Mouse (Mus musculus): ENCODE data around the gene Tmem37. TPM values are rescaled to one million over a fixed set of nuclear protein-coding genes. Genes with fewer than 3 reads are reported as not detected.

The Tmem37 gene
- polyA plus RNA-seq, 1 experiment from 2014 or later: 201 TPM

GRCm38 (mm10) chr1:120074307-120074702 is 431 bp upstream of the Tmem37 start:
- peaks cover 23% of the 10 kb centered on the region for H3K4me1 ChIP-seq (ENCODE audit: insufficient read depth)
- DNase-seq (no peak), ATAC-seq (no peak)
- WGBS (ENCODE audit: insufficient replicate concordance): 27% methylated on average over 4 of the region's 4 CpGs
- no peaks in the 10 kb centered on the region for H3K27me3 ChIP-seq (ENCODE audit: insufficient read depth, low read length)
- TF ChIP-seq CTCF (IDR thresholded peaks at IDR 0.05; ENCODE audit: low read depth) (no peak), EP300 (IDR thresholded peaks at IDR 0.05; ENCODE audit: low read depth) (no peak)
- peak overlapping the region; percentile 75 for H3K27ac ChIP-seq (ENCODE audit: low read depth)
- H3K9ac ChIP-seq (replicated peaks): peak overlapping the region; percentile 62
- no peaks in the 10 kb centered on the region for H3K36me3 ChIP-seq (replicated peaks; ENCODE audit: insufficient read depth, low read length)
- H3K4me3 ChIP-seq (ENCODE audit: low read depth, low read length): peak overlapping the region; percentile 52; the same call in 1 of the 2 replicates
- no peaks in the 10 kb centered on the region for H3K9me3 ChIP-seq (ENCODE audit: low read length)
- H3K4me2 ChIP-seq (ENCODE audit: low read depth, low read length): peak overlapping the region; percentile 78

- peak overlapping the region; percentile 75 for H3K27ac ChIP-seq (ENCODE audit: low read depth)
- TF ChIP-seq CTCF (IDR thresholded peaks at IDR 0.05; ENCODE audit: low read depth) (no peak), EP300 (IDR thresholded peaks at IDR 0.05; ENCODE audit: low read depth) (no peak)
- H3K9ac ChIP-seq (replicated peaks): peak overlapping the region; percentile 62
- DNase-seq (peak; percentile 76), ATAC-seq (peak; percentile 46)
- peaks cover 25% of the 10 kb centered on the region for H3K4me1 ChIP-seq (ENCODE audit: insufficient read depth)
- no peaks in the 10 kb centered on the region for H3K9me3 ChIP-seq (ENCODE audit: low read length)
- no peaks in the 10 kb centered on the region for H3K36me3 ChIP-seq (replicated peaks; ENCODE audit: insufficient read depth, low read length)
- H3K4me3 ChIP-seq (ENCODE audit: low read depth, low read length): peak overlapping the region; percentile 52
- peak overlapping the region; percentile 78 for H3K4me2 ChIP-seq (ENCODE audit: low read depth, low read length)
- WGBS (ENCODE audit: insufficient replicate concordance): 8% methylated on average over 16 of the region's 16 CpGs
- H3K27me3 ChIP-seq (ENCODE audit: insufficient read depth, low read length): no peaks in the 10 kb centered on the region
Measured at GRCm38 (mm10) chr1:120072900-120073299, 974 bp downstream of the Tmem37 start.

GRCm38 (mm10) chr1:120071133-120071532 is 2.7 kb downstream of the Tmem37 start:
- no peak for TF ChIP-seq CTCF (IDR thresholded peaks at IDR 0.05; ENCODE audit: low read depth)
- TF ChIP-seq EP300 (IDR thresholded peaks at IDR 0.05; ENCODE audit: low read depth): no peak
- no peak overlapping the region for H3K9ac ChIP-seq (replicated peaks)
- 0 out of 2 replicates have a peak, but pooled peaks cover 7% of the 10 kb centered on the region for H3K36me3 ChIP-seq (replicated peaks; ENCODE audit: insufficient read depth, low read length)
- no peak overlapping the region for H3K4me3 ChIP-seq (ENCODE audit: low read depth, low read length)
- H3K4me2 ChIP-seq (ENCODE audit: low read depth, low read length): peak overlapping the region; percentile 78
- no peak overlapping the region for H3K27ac ChIP-seq (ENCODE audit: low read depth)
- H3K4me1 ChIP-seq (ENCODE audit: insufficient read depth): peaks cover 29% of the 10 kb centered on the region
- ATAC-seq (no peak), DNase-seq (no peak)
- no peaks in the 10 kb centered on the region for H3K27me3 ChIP-seq (ENCODE audit: insufficient read depth, low read length)
- no peaks in the 10 kb centered on the region for H3K9me3 ChIP-seq (ENCODE audit: low read length)
- 60% methylated on average over 4 of the region's 4 CpGs for WGBS (ENCODE audit: insufficient replicate concordance)

GRCm38 (mm10) chr1:120070168-120070567 is 3.7 kb downstream of the Tmem37 start:
- WGBS (ENCODE audit: insufficient replicate concordance): 69% methylated on average over 6 of the region's 6 CpGs
- Histone ChIP-seq H3K4me3 (ENCODE audit: low read depth, low read length) (no peak overlapping the region), H3K9ac (replicated peaks) (no peak overlapping the region), H3K27ac (ENCODE audit: low read depth) (peak overlapping the region; percentile 55; the same call in 1 of the 2 replicates), H3K36me3 (replicated peaks; ENCODE audit: insufficient read depth, low read length) (0 out of 2 replicates have a peak, but pooled peaks cover 7% of the 10 kb centered on the region), H3K4me2 (ENCODE audit: low read depth, low read length) (peak overlapping the region; percentile 0; the same call in 1 of the 2 replicates), H3K27me3 (ENCODE audit: insufficient read depth, low read length) (no peaks in the 10 kb centered on the region), H3K4me1 (ENCODE audit: insufficient read depth) (peaks cover 30% of the 10 kb centered on the region), H3K9me3 (ENCODE audit: low read length) (no peaks in the 10 kb centered on the region)
- DNase-seq: no peak
- no peak for ATAC-seq
- no peak for TF ChIP-seq EP300 (IDR thresholded peaks at IDR 0.05; ENCODE audit: low read depth)
- TF ChIP-seq CTCF (IDR thresholded peaks at IDR 0.05; ENCODE audit: low read depth): no peak

- WGBS (ENCODE audit: insufficient replicate concordance): 74% methylated on average over 5 of the region's 5 CpGs
- no peak for TF ChIP-seq EP300 (IDR thresholded peaks at IDR 0.05; ENCODE audit: low read depth)
- TF ChIP-seq CTCF (IDR thresholded peaks at IDR 0.05; ENCODE audit: low read depth): no peak
- peaks cover 29% of the 10 kb centered on the region for H3K4me1 ChIP-seq (ENCODE audit: insufficient read depth)
- 0 out of 2 replicates have a peak overlapping the region, but pooled peaks have one; percentile 11 for H3K27ac ChIP-seq (ENCODE audit: low read depth)
- DNase-seq (no peak), ATAC-seq (no peak)
- no peak overlapping the region for H3K9ac ChIP-seq (replicated peaks)
- 0 out of 2 replicates have a peak, but pooled peaks cover 7% of the 10 kb centered on the region for H3K36me3 ChIP-seq (replicated peaks; ENCODE audit: insufficient read depth, low read length)
- no peaks in the 10 kb centered on the region for H3K9me3 ChIP-seq (ENCODE audit: low read length)
- H3K27me3 ChIP-seq (ENCODE audit: insufficient read depth, low read length): no peaks in the 10 kb centered on the region
- H3K4me3 ChIP-seq (ENCODE audit: low read depth, low read length): no peak overlapping the region
- no peak overlapping the region for H3K4me2 ChIP-seq (ENCODE audit: low read depth, low read length)
Measured at GRCm38 (mm10) chr1:120069120-120069519, 4.8 kb downstream of the Tmem37 start.

GRCm38 (mm10) chr1:120066625-120067024 is 7.2 kb downstream of the Tmem37 start:
- no peak overlapping the region for H3K9ac ChIP-seq (replicated peaks)
- H3K4me3 ChIP-seq (ENCODE audit: low read depth, low read length): no peak overlapping the region
- peaks cover 26% of the 10 kb centered on the region for H3K4me1 ChIP-seq (ENCODE audit: insufficient read depth)
- no peaks in the 10 kb centered on the region for H3K9me3 ChIP-seq (ENCODE audit: low read length)
- DNase-seq: no peak
- no peaks in the 10 kb centered on the region for H3K27me3 ChIP-seq (ENCODE audit: insufficient read depth, low read length)
- no peak overlapping the region for H3K4me2 ChIP-seq (ENCODE audit: low read depth, low read length)
- no peak for TF ChIP-seq CTCF (IDR thresholded peaks at IDR 0.05; ENCODE audit: low read depth)
- no peak for TF ChIP-seq EP300 (IDR thresholded peaks at IDR 0.05; ENCODE audit: low read depth)
- peak overlapping the region; percentile 80 for H3K27ac ChIP-seq (ENCODE audit: low read depth)
- H3K36me3 ChIP-seq (replicated peaks; ENCODE audit: insufficient read depth, low read length): 0 out of 2 replicates have a peak, but pooled peaks cover 7% of the 10 kb centered on the region
- peak; percentile 4; the same call in 1 of the 2 replicates for ATAC-seq
- WGBS (ENCODE audit: insufficient replicate concordance): 48% methylated on average over 3 of the region's 3 CpGs

All from liver, postnatal 0 days (tissue).